Mouse (Mus musculus) spleen, adult 2 months (tissue): ENCODE data around the gene Lhpp.

Experiments used
- CTCF ChIP-seq: fragments of 200-500 bp; IDR thresholded peaks from 2 replicates; pipeline ENCODE4 v1.5.1; 2011; ENCODE audit warnings: mild to moderate bottlenecking, inconsistent platforms; ENCODE audit not compliant: insufficient read depth, insufficient read length, insufficient replicate concordance; ENCODE audit errors: extremely low read depth
- POLR2A ChIP-seq: fragments of 200-500 bp; IDR thresholded peaks from 2 replicates; pipeline ENCODE4 v1.6.1; 2011; ENCODE audit warnings: low read depth, low read length, inconsistent platforms

- TF ChIP-seq POLR2A (no peak), CTCF (no peak)
These were observed 23.3 kb upstream of the Lhpp start for GRCm38 (mm10) chr7:132587167-132587566.
